Mouse (Mus musculus) adrenal gland, postnatal 25 days (tissue): Measurements from ENCODE around the gene Wsb2. TPM values are rescaled to one million over a fixed set of nuclear protein-coding genes. Genes with fewer than 3 reads are reported as not detected.
A peak's percentile ranks its signal among the peaks of the same experiment; 100 is the strongest.
"Not testable (repeated sequence)": the region's sequence is repeated elsewhere in the genome, so short reads cannot be mapped to it uniquely, and the experiment has no call there.

Experiments used
- DNase-seq: peaks from one replicate; pipeline ENCODE4 v3.0.0; 2021; ENCODE audit warnings: mixed read lengths
- total RNA-seq: library from RNA; stranded (reverse); gene quantifications from 2 replicates; pipeline ENCODE4 v1.2.3, GENCODE M21; 2021

Wsb2 gene
- total RNA-seq, 1 experiment from 2014 or later, result 135 TPM

DNA sequence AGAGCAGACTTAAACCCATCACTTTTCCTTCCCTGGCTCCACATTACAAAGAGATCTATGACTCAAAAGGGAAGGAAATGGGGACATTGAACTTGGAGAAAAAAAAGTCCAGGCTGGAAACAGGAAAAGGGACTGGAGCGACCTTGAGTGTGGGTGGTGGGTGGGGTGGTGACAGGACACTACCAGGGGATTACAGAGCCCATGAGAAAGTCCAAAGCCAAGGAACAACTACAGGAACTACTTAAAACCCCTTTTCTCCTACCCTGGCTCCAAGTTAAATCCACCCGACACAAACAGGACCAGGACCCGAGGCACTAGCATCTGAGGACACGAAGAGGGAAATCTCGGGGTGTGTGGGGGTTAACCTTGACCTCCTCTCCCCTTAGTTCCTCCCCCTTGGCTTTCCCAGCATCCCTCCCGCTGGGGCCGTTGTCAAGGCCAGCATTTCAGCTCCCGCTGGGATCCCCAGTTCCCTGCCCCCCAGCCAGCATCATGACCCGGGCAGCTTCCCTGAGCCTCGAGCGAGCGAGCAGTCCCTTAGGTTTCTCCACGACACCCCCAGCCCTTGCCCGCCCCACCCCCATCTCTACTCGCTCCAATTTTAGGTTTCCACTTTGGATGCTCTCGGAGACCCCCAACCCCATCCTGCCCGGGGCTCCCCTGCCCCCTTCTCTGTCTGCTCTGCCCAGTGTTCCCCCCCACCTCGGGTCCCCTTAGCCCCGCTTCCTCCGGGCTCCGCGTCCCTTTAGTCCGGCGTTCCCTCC lies 557 bp upstream of the Wsb2 start:
- peak; percentile 80 for DNase-seq

- DNase-seq, result no peak
Observed at GRCm38 (mm10) chr5:117357478-117358247, 559 bp downstream of the Wsb2 start.

DNA sequence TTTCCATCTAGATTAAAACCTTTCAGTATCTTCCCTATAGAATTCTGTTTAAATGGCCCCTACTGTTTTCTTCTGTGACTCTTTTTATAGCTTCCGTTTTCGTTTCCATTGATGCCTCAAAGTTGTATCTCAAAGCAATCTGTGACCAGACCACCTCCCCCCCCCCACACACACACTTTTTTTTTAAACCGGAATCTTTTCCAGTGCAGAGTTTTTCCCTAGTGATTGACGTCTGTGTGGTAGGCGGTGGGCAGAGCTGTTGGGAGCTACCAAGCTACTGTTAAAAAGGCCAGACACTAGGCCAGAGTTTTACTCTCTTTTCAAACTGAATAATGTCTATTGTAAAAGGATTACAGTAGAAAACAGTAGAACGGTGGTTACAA lies 1.1 kb downstream of the Wsb2 start:
- no peak for DNase-seq

DNA sequence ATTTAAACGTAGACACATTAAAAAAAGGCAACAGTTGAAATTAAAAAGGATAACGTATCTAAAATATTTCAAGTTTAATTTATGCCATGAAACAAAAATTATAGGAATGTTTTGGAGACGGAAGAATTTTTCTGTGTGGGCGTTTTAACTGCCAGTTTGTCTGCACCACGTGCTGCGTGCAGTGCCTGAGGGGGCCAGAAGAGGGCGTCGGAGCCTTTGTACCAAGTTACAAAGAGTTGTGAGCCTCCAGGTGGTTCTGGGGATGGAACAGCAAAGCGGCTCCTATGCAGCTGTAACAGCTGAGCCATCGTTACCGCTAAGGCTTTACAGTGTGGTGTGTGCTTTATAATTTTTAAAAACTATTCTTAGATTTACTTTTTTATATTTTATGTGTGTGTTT lies 1.6 kb downstream of the Wsb2 start:
- DNase-seq, result peak; percentile 79

DNA sequence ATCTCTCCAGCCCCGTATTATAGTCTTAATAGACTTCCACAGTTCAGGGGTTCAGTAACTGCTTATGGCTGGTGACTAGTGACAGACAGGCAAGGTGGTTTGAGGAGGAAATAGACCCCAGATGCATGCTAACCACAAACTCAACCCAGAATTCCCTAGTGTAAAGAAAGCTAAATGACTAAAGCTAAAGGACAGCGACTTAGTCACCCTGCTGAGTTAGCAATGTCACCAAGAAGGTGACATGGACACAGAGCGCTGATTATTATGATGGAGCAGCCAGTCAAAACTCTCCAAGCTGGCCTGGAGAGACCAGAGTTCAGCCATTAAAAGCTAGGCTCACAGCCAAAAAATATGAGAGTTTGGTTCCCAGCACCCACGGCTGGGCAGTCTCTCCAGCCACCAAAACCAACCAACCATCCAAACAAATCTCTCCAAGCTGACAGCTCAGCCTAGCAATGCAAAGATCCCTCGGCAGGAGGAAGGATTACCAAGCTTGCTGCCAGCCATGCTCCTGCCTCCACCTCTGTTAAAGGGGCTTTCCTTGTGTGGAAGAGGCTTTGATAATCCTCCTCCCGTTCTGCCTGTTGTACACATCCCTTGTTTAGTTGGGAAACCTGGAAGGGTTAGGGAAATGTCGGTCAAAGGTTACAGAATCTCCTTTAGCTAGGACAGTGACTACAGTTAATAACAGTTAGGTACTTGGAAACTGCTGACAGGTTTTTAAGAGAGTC lies 2.6 kb downstream of the Wsb2 start:
- DNase-seq, result no peak

- DNase-seq, result no peak
Observed at GRCm38 (mm10) chr5:117360228-117360515, 3.1 kb downstream of the Wsb2 start.

DNA sequence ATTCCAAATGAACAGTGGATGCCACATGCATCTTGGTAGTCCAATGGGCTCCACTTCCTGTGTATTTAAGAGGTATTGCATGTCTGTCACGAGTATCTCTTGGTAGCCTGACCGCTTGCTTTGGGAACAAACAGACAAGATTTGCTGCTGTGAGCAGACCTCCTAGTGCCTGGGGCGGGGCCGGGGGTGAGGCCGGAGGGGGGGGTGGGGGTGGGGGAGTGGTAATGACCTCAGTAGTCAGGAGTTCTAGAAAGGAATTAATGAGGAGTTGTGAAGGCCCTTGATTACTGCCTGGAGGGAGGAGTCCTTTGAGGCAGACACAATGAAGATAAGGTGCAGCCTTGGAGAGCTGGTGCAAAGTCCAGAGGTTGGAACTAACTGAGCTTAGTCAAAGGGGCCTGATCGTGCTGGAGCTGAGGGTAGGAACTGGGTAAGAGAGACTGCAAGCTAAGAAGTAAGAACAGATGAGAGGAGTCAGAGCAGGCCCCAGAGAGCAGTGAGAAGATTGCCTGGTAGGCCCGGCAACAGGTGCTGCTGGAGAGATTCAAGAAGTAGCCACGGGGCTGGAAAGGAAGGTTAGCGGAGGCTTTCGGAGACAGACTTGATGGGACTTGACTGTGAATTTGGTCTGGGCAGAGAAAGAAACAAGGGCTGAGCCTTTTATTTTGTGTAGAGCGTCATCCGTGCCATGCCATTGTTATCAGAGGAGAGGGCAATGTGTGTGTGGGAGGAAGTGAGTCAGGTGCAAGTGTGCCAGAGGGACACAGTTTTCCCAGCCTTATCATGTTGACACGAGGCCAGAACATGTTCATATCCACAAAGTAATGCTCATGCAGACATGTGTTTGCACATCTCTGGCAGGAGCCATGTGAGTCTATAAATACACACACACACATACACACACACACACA lies 3.8 kb downstream of the Wsb2 start:
- DNase-seq, result peak; percentile 36

DNA sequence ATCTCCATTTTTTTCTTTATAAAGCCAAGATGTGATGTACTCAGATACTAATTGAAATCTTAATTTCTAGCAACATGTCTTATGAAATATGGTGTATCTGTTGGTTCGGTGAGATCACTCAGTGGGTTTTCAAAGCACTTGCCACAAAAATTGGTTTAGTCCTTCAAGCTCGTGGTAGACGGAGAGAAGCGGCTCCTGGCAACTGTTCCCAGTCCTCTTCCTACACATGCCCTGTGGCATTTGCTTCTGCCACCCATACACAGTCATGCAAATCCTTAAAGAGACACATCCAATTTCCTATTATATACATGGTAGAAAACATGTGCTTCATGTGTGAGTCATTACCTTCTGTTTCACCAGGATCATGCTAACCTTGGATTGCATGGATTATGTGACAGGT lies 4.5 kb downstream of the Wsb2 start:
- no peak for DNase-seq

DNA sequence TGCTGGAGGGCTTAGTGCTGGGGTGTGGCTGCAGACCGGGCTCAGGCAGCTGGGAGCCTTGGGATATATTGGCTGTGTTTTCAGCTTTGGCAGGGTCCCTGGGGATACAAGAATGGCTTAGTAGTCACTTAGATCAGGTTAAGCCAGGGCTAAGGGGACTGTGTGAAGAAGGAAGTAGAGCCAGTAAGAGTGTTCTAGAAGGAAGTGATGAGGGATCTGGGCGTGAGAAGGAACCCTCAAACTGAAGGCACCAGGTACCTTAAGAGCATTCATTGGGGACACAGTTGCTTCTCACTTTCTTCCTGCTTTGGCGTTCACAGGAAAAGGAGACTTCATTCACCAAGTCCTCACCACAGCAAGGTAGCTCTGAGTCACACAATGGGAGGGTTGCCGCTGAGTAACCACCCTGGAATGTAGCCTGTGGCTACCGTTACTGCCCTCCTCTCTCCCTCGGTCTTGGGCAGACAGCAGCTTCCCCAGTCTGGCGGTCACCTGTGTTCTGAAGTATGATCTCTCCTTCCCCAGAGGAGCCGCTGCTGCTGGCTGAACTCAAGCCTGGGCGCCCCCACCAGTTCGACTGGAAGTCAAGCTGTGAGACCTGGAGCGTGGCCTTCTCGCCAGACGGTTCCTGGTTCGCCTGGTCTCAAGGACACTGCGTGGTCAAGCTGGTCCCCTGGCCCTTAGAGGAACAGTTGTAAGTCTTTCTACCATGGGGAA lies 6.1 kb downstream of the Wsb2 start:
- peak; percentile 60 for DNase-seq

- DNase-seq, result no peak
Observed at GRCm38 (mm10) chr5:117364821-117365220, 7.7 kb downstream of the Wsb2 start.

GRCm38 (mm10) chr5:117365904-117366561 lies 8.9 kb downstream of the Wsb2 start:
- no peak for DNase-seq

- DNase-seq, result no peak
Observed at GRCm38 (mm10) chr5:117367206-117367605, 10.1 kb downstream of the Wsb2 start.

DNA sequence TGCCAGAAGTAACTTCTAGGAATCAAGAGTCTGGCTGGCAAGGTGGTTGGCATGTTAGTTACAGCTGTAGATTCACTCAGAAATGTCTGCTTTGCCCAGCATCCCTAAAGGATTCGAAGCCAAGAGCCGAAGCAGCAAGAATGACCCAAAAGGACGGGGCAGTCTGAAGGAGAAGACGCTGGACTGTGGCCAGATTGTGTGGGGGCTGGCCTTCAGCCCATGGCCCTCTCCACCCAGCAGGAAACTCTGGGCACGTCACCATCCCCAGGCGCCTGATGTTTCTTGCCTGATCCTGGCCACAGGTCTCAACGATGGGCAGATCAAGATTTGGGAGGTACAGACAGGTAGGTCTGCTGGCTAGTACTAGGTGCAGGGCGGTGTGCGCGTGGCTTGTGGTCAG lies 13.5 kb downstream of the Wsb2 start:
- DNase-seq, result peak; percentile 39

GRCm38 (mm10) chr5:117373418-117373817 lies 16.3 kb downstream of the Wsb2 start:
- DNase-seq, result no peak

DNA sequence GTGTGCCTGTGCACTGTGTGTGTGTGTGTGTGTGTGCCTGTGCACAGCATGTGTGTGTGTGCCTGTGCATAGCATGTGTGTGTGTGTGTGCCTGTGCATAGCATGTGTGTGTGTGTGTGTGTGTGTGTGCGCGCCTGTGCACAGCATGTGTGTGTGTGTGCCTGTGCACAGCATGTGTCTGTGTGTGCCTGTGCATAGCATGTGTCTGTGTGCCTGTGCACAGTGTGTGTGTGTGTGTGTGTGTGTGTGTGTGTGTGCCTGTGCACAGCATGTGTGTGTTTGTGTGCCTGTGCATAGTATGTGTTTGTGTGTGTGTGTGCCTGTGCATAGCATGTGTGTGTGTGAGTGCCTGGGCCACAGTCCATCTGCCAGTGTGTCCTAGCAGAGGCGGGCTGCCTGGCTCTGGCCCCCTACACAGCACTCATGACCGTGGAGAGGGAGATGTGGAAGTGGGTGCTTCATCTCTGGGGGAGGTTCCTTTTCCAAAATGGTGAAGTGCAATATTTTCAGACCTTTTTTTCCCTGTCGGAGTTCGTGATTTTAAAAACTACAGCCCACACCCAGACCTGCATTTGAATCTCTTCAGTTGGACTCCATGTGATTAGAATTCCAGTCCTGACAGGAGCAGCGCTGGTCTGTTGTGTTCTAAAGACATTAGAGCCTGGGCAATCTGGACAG lies 17.4 kb downstream of the Wsb2 start:
- no peak for DNase-seq

DNA sequence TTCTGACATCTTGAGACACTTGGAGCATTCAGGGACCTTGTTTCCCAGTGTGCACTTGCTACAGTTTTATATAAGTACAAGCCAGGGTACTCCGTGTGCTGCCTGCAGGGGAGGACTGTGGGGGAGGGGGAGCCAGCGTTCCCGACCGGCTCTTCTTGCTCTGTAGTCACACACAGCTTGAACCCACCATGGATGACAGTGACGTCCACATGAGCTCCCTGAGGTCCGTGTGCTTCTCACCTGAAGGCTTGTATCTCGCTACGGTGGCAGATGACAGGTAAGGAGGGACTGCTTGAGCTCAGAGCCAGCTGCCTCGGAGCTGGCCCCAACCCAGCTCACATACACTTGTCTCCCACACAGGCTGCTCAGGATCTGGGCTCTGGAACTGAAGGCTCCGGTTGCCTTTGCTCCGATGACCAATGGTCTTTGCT lies 19.2 kb downstream of the Wsb2 start:
- DNase-seq, result no peak

GRCm38 (mm10) chr5:117377731-117378130 lies 20.6 kb downstream of the Wsb2 start:
- DNase-seq, result not testable (repeated sequence)

GRCm38 (mm10) chr5:117380199-117380598 lies 23.1 kb downstream of the Wsb2 start:
- DNase-seq, result no peak

DNA sequence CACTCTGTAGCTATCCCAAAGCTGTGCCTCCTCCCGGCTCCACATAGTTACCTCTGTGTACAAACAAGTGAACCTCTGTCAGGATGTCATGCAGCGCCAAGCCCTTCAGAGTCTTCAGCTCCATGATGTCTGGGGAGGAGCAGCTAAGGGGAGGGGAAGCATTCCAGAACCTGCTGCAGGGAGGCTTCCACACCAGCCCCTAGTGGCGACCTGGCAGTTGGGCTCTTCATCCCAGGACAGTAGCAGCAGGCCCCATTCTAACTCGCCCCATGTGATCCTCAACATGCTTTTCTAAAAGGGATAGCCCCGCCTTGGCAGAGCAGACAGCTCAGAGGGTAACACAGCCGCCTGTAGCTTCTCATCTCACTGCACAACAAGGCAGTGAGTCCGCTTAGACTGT lies 24.7 kb downstream of the Wsb2 start:
- DNase-seq, result no peak

DNA sequence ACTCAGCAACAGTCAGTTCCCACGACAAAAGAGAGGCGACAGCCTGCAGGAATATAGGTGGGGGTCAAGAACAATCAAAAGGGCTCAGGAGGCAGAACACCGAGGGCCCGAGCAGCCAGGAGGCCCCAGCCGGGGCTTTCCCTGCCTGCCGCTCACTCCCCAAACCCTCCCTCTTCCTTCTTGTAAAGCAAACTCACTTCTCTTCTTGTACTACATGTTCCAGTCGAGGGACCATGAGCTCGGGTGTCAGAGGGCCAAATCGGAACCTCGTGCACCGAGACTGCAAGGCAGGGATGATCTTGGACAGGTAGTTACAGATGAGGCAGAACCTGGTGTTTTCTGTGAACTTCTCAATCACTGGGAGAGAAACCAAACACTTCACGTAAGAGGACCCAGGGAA lies 26.1 kb downstream of the Wsb2 start:
- no peak for DNase-seq
